Mouse (Mus musculus) adrenal gland, postnatal 4 days (tissue): ENCODE results near the gene 6430571L13Rik. TPM values are rescaled to one million over a fixed set of nuclear protein-coding genes. Genes with fewer than 3 reads are reported as not detected.
"Not testable (repeated sequence)": the region's sequence is repeated elsewhere in the genome, so short reads cannot be mapped to it uniquely, and the experiment has no call there.

ENCODE experiments used
- DNase-seq, 2 experiments: peaks; one replicate each; pipeline ENCODE4 v3.0.0; 2021 to 2022; ENCODE audit warnings: low spot score in 2 of 2, mixed read lengths in 2 of 2
- total RNA-seq, 2 experiments: library from RNA; stranded (reverse); gene quantifications; 2 replicates each; pipeline ENCODE4 v1.2.3; 2021

6430571L13Rik gene
- total RNA-seq, 2 experiments from 2014 or later = 4.2 to 4.3 TPM

DNA sequence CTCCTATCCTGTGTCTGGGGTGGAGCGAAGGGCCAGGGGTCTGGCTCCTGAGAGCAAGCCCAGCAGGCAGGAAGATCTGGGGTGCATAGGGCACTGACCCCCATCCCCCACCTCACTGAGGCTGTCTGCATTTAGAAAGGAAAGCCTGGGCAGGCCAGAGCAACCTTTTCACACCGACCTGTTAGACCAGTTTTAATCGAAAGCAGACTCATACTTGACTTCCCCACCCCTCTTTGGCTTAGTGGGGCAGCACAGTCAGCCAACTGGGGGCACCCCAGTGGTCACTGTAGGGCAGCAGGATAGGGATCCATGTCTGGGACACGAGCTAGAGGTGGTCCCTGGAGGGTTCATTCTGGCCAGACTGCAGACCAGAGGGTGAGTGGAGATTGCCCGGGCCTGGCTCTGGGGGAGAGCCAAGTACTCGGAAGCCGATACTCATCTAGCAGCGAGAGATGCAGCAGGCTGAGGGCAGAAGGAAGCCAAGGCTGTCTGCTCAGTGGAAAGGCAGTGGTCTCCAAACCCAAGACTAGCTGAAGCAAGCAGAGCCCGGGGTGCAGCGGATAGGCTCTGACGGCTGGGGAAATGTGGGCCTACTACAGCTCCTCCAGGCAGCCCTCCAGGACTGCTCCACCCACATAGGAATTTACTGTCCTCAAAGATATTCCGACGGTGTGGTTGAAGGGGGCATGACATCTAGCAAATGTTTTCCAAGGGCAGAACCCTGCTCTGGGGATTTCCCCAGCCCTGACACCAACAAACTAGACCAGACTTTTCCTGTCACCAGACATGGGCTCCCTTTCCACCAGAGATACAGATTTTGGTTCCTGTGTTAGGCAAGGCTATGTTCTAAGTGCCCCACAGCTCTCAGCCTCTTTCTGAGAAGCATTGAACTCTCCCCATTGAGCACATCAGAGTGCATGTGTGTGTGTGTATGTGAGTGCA is 34.5 kb upstream of the 6430571L13Rik start:
- no peak for DNase-seq

- DNase-seq = not testable (repeated sequence)
These were observed 33.7 kb upstream of the 6430571L13Rik start for GRCm38 (mm10) chr9:107306673-107307072.

GRCm38 (mm10) chr9:107307099-107307872 is 33.1 kb upstream of the 6430571L13Rik start:
- DNase-seq = no peak

- no peak for DNase-seq
These were observed 32.5 kb upstream of the 6430571L13Rik start for GRCm38 (mm10) chr9:107307886-107308285.

DNA sequence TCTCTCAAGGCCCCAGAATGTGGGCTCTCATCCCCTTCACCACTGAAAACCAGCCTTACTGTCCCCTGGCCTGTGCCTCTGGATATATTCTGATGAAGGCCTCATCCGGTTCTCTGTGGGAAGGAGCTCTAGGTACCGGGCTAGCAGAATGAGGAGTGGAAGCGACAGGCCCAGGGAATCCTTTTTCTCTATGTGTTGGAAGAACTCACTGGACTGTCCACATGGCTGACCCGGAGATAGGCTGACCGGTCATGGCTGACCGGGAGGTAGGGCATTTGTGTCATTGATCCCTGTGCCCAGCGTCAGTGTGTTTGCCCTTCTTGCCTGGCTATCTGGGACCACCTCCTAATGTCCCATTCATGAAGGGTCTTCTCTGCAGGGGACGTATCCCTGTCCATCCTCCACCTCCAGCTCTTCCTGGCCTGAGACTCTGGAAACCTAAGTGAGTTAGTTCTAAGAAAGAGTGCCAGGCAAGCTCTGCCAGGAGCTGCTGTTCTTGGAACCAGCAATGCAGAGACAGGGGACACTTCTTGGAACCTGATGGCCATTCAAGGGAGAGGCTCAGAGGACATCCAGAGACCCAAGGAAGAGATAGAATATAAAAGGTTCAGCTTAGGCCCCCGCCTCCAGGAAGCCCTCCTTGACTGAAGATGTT is 31.9 kb upstream of the 6430571L13Rik start:
- DNase-seq = no peak

- no peak for DNase-seq
These were observed 31.2 kb upstream of the 6430571L13Rik start for GRCm38 (mm10) chr9:107309171-107309570.

GRCm38 (mm10) chr9:107309600-107309999 is 30.8 kb upstream of the 6430571L13Rik start:
- DNase-seq = no peak

- DNase-seq = no peak
These were observed 27.4 kb upstream of the 6430571L13Rik start for GRCm38 (mm10) chr9:107312811-107313584.

GRCm38 (mm10) chr9:107313926-107314325 is 26.5 kb upstream of the 6430571L13Rik start:
- no peak for DNase-seq

- no peak for DNase-seq
These were observed 24.6 kb upstream of the 6430571L13Rik start for GRCm38 (mm10) chr9:107315791-107316190.

- DNase-seq = no peak
These were observed 17.8 kb upstream of the 6430571L13Rik start for GRCm38 (mm10) chr9:107322461-107323050.

- DNase-seq = no peak
These were observed 16.8 kb upstream of the 6430571L13Rik start for GRCm38 (mm10) chr9:107323558-107323957.

GRCm38 (mm10) chr9:107324799-107325561 is 15.4 kb upstream of the 6430571L13Rik start:
- DNase-seq = no peak

DNA sequence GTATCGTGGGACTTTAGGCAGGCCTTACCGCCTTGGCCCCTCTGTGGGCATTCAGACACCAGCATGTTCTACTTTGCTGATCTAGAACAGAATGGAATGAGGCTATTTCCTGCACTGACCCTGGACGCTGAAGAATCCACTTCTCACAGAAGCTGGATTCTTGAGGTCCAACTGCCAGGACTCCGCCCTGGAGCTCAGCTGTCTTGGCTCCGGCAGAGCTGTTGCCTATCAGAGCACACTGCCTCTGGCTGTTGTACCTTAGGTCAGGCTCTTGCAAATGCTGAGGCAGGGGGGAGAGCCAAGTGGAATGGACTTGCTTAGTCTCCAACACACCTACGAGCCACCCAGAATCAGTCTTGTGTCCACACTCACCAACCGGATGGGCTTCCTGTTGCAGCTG is 14.5 kb upstream of the 6430571L13Rik start:
- no peak for DNase-seq

GRCm38 (mm10) chr9:107327879-107328620 is 12.4 kb upstream of the 6430571L13Rik start:
- DNase-seq = no peak

DNA sequence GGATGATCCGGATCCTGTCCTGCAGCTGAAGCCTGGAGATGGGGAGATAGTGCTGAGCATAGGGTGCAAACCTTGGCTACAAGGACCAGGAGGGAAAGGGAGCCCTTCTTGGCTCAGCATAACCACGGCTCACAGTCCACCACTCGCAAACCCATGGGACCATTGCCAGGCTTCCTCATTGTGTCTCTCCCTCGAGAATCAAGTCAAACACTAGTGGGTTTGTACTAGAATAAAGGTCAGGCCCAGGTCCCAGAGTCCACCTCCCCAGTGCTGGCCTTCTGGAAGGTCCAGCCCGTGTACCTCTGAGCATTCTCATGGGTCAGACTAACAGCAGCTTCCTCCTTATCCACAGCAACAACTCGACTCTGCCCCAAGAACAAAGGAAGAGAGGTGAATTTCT is 9.6 kb upstream of the 6430571L13Rik start:
- DNase-seq = no peak

DNA sequence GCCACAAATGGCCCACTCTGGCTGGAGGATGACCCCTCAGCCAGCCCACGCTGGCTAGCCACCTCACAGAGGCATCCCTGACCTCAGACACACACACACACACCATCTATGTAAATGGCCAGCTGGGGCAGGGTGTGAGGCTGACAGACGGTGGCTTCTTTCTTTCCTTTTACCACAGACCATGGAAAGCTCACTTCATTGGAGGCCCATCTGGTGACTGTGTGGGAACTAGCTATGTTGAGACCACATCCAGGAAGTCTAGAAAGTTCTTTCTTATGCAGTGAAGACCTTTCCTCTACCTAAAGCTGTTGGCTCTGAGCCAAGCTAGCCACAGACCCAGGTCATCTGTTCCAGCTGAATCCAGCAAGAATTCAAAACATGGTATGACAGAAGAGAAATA is 6.7 kb upstream of the 6430571L13Rik start:
- no peak for DNase-seq

DNA sequence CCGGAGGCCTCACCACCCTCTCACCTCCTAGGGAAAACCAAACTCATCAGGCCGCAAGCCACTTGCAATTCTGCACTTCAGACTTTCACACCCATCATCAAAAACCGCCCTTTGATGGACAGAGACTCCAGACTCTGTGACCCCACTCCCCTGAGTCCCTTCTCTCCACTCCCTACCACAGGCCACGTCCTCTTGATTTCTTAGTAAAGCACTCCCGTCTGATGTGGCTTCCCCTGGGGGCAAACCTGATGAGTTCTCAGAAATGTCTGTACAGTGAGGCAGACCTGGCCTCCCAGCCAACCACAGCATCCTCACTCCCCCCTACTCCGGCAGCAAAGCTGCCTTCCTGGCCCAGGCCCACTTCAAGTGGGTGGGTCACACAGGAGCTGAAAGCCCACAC is 6.0 kb upstream of the 6430571L13Rik start:
- no peak for DNase-seq

GRCm38 (mm10) chr9:107335046-107335445 is 5.4 kb upstream of the 6430571L13Rik start:
- no peak for DNase-seq
